Mouse (Mus musculus) spleen, adult 12 weeks (tissue): ENCODE measurements at regions not wholly inside any gene's neighbourhood (a gene's known extent, or its start where the extent isn't known, plus 50 kb on each side); places are given as distances from the start of the nearest gene placed in this dataset.

Source experiments
- DNase-seq: peaks from one replicate; pipeline ENCODE4 v3.0.0; 2022; ENCODE audit warnings: low spot score

GRCm38 (mm10) chr14:25292557-25292956, 166.4 kb upstream of the Zmiz1 start:
- no peak for DNase-seq

DNA sequence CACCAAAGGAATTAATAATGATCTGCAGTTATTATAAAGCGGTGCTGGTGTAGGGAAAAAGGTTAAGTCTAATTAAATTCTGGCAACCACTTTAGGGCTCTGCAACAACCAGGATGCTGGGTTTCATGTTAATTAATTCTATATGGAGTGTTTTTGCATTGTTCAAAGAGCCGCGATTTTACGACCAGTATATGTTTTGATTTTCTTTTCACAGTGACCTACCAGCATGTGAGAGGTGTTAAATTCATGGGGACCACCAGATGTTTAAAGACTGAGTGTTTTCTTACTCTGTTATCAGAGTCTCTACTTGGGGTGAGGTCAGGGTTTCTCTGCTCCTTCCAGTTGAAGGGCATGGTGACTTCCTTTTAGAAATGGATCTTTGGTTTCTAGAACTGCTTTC, 164.8 kb upstream of the Zmiz1 start:
- no peak for DNase-seq

DNA sequence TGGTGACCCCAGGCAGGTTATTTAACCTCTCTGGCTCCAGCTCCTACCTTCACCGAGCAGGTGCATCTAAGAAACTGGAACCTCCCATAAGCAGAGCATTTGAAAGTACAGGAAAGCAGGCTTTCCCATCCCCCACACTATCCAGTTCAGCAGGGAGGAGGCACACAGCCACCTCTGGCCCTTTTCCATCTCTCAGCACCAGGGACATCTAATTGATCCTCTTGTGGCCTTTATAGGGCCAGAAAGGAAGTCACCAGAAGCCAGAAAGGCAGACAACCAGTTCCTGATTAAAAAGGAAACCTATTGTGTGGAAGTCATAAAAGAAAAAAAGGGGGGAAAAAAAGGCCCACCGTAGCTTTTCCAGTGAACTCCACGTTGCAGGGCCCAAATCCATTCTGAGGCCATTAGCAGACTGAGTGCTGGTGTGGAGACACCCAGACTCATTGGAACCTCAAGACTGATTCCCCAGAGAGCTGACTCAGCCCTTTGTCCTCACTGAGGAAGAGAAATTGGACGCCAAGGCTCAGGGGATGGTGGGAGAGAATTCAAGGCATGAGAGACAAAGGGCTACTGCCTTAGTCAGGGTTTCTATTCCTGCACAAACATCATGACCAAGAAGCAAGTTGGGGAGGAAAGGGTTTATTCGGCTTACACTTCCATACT, 163.2 kb upstream of the Zmiz1 start:
- no peak for DNase-seq

GRCm38 (mm10) chr14:25299673-25300190, 159.3 kb upstream of the Zmiz1 start:
- no peak for DNase-seq

GRCm38 (mm10) chr14:25301336-25302031, 157.5 kb upstream of the Zmiz1 start:
- no peak for DNase-seq

DNA sequence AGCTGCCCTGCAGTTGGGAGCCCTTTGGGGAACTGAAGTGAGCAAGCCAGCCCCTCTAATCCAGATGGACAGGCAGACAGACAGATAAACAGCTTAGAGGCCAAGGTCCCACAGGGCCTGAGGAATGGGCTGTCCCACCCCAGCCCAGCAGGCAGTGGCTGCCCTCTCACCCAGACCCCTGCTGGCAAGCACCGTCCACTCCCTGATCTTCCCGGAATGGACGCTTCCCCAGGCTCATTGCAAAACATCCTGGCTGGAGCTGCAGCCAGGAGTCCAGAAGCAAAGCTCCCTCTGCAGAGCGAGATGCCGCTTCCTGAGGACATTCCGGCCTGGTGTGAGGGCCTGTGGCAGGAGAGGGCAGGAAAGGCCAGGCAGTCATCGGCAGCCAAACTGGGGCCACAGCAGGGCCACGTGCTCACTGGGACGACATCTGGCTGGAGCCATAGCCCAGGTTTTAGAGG, 154.6 kb upstream of the Zmiz1 start:
- DNase-seq, result no peak

GRCm38 (mm10) chr14:25306166-25306565, 152.8 kb upstream of the Zmiz1 start:
- no peak for DNase-seq

DNA sequence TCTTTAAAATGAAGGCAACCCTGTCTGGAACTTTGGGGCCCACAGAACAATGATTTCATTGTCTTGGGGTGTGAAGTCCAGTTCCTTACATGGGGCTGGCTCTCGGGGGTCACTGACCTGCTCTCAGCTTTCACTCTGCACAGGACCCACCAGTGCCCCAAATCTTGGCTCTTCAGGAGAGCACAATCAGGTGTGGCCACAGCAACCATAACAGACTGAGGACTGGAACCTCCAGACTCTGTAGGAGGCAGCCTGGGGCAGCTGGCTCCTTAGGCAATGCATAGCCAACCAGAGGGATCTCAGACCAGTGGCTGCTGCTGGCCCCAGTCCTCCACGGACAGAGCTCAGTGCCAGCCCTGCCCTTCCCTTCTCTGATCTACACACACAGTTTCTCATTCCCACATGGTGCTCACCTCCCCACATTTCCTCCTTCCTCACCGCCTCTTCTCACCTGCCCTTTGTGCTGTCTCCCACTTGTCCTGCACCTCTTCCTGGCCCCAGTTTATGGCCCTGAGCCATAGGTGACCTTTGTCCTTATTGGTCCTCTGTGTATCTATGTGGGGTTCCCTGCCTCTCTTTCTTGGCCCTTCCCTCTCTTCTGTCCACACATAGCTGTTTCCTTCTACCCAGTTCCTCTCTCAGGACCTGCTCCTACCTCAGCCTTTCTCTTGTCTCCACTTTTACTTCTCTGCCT, 151.9 kb upstream of the Zmiz1 start:
- DNase-seq, result no peak

DNA sequence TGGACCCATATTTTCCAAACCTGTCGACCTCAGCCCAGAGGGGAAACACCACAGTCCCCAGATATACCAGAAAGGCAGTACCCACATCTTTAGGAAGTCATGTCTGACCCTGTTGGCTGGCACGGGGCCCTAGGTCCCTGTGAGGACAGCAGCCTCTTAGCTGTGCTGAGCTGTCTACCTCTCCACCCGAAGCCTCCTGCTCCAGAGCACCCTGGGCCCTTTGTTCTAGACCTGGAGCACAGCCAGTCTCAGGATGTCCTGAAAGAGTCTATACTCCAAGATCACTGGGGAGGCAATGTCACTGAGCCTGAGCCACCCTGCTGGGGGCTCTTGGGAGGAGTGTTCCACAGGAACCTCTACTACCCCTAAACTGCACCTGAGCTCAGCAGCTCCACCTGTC, 150.9 kb upstream of the Zmiz1 start:
- DNase-seq, result no peak

DNA sequence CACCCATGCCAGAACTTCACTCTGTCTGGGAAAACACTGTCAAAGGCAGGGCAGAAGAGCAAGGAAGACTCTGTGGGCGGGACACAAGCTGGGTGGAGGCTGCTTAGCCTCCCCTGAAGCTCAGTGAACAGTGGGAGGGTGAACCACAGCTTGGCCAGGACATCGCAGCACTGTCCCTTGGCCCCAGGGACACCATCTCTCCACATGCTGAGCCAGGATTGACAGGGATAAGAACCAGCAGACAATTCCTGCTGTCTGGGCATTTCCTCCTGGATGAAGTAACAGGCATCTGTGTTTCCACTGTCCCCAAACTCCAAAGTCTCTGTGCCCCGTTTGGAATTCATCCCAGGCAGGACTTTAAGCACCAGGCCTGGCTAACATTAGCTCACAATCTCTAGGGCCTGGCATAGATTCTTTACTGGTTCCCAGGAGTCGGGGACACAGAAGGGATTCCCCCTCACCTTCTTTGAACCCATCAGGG, 148.3 kb upstream of the Zmiz1 start:
- DNase-seq, result no peak

GRCm38 (mm10) chr14:25311475-25311874, 147.5 kb upstream of the Zmiz1 start:
- DNase-seq, result no peak

- no peak for DNase-seq
These were observed 146.8 kb upstream of the Zmiz1 start for GRCm38 (mm10) chr14:25312135-25312534.

GRCm38 (mm10) chr14:25312814-25313426, 146.1 kb upstream of the Zmiz1 start:
- no peak for DNase-seq

- no peak for DNase-seq
These were observed 145.2 kb upstream of the Zmiz1 start for GRCm38 (mm10) chr14:25313693-25314240.

DNA sequence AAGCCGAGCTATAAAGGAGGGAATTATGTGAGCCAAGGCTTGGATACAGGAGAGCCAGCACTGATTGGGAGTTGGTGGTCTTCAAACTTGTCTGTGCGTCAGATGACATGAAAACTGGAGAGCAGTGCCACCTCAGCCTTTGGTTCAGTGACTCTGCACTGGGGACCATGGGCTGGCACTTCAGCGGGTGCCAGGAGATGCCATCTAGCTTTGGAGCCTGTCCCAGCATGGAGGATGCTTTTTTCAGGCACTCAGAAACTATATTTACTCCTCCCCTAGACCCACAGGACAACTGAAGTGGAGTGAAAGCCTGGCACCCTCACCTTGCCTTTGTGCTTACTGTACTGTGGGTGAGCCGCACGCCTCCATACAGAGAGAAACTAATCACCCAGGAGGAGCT, 142.5 kb upstream of the Zmiz1 start:
- DNase-seq, result no peak

DNA sequence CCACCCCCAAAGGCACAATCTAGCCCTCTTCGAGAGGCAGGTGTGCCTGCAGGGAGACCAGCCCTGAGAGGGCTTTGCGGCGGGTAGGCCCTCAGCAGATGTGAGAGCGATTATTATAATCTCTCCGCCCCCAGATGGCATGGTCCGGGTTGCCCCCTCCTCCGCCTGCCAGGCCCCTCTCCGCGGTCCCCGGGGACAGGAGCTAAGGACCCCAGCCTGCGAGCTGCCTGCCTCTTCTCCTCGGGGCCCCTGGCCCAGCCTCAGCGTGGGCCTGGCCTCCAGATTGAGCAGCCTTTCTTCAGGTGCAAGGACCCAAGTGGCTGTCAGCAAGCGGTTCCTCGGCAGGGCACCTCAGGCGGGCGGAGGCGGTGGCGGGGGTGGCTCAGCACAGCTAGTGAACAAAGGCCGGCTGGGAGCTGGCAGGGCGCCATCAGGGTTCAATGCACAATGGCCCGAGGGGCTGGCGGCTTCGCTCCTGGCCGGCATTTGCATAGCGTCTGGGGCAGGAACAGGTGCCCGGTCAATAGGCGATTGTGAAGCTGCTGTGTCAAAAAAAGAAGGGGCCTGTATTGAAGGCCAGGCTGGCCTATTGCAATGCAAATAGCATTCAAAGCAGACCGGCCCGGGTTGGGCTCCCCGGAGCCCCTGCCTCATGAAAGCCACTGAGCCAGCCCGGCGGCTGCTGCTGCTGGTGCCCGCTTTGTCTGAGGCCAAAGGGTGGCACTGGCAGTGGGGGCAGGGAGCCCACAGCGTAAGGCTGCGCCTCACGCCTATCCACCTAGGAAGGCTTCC, 141.1 kb upstream of the Zmiz1 start:
- no peak for DNase-seq

DNA sequence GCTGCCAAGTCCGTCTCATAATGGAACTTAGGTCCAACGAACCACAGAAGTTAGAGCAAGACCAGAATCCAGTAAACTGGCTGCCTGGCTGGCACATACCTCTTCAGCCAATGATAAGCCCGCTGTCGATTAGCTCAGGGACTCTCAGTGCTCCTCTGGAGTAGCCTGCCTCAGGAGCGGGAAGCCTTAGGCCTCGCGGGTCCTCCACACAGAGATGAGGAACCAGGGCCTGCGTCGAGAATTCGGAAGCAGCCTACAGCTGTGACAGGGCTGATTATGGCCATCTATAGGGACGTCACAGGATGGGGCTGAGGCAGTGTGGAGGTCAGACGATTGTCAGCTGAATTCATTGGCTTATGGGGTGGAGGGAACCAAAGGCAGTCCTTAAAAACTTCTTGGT, 140.1 kb upstream of the Zmiz1 start:
- no peak for DNase-seq

GRCm38 (mm10) chr14:25320141-25320540, 138.8 kb upstream of the Zmiz1 start:
- no peak for DNase-seq

DNA sequence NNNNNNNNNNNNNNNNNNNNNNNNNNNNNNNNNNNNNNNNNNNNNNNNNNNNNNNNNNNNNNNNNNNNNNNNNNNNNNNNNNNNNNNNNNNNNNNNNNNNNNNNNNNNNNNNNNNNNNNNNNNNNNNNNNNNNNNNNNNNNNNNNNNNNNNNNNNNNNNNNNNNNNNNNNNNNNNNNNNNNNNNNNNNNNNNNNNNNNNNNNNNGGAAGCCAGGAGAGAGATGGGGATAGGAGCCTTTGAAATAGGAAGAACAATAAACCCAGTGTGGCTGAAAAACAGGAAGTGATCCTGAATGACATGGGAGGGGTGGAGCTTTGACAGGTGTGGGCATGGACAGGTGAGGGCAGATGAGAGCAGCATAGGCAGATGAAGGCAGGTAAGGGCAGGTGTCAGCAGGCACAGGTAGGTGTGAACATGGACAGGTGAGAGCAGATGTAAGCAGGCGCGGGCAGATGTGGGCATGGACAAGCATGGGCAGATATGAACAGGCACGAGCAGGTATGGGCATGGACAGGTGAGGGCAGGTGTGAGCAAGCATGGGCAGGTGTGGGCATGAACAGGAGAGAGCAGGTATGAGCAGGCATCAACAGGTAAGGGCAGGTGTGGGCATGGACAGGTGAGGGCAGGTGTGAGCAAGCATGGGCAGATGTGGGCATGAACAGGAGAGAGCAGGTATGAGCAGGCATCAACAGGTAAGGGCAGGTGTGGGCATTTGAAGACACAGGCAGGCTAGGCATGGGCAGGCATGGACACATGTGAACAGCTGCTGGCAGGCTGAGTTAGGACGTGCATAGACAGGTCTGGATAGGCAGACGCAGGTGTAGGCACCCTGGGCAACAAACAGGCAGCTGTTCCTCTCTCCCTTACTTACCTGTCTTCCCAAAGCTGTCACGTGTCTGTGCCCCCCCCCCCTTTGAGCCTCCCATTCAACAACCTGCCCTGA, 135.2 kb upstream of the Zmiz1 start:
- no peak for DNase-seq

DNA sequence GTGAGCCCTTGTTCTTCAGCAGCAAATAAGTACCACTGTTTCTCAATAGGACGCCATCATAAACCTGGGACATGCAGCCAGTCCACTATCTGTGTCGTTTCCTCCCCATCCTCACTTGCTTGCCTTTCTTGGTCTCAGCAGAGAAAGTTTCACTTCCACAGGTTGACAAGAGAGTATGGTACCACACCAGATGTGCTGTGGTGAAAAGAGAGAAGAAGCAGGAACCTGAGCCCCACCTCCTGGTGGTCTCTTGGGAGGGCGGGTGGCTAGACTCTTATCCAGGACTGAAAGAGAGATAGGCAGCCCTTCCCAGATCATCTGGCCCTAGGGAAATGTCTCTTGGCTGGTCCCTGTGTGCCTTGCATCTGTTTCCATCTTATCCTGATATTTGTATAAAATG, 133.1 kb upstream of the Zmiz1 start:
- no peak for DNase-seq
